Mouse (Mus musculus): ENCODE results near the gene Gne.
A peak's percentile ranks its signal among the peaks of the same experiment; 100 is the strongest.

Gne gene

DNA sequence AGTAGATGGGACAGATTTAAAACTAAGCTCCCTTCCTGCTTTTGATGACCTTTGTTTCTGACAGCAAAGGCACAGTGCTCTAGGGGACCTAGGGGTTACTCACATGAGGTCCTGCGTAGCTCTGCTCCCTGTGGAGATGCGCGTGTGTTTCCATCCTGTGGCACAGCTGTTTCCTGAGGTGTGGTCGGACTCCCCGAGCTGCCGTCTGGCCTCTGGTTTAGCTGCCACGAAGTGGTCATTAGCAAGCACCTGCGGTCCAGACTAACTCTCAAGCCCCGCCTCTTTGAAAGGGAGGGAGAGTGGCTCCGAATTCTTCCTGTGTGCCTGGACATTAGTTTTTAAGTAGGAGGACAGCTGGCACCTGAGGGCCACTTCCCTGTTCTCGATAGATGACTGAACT lies at the start of gene Gne:
Gne (minus strand) TSS at position 233 of the 400 bp plus-strand sequence.
- DNase-seq (ENCODE audit: low spot score in 2 of 2), result no peak

DNA sequence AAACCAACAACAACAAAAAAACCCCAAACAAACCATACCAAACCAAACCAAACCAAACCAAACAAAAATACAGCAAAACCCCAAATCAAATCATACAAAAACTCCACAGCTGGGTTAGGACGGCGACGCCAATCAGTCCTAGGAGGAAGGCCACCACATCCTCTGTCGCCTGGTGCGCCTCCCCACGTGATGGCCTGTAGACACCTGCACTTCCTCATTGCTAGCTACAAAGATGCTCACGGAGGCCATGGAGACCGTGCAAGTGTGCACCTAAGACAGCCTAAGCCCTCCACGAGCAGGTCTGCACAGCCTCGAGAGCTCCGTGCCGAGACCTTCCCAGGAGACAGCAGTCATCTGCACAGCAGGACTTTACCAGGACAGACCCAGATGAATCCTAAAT lies 42.8 kb upstream of the Gne start:
- no peak for DNase-seq (ENCODE audit: low spot score in 2 of 2)

DNA sequence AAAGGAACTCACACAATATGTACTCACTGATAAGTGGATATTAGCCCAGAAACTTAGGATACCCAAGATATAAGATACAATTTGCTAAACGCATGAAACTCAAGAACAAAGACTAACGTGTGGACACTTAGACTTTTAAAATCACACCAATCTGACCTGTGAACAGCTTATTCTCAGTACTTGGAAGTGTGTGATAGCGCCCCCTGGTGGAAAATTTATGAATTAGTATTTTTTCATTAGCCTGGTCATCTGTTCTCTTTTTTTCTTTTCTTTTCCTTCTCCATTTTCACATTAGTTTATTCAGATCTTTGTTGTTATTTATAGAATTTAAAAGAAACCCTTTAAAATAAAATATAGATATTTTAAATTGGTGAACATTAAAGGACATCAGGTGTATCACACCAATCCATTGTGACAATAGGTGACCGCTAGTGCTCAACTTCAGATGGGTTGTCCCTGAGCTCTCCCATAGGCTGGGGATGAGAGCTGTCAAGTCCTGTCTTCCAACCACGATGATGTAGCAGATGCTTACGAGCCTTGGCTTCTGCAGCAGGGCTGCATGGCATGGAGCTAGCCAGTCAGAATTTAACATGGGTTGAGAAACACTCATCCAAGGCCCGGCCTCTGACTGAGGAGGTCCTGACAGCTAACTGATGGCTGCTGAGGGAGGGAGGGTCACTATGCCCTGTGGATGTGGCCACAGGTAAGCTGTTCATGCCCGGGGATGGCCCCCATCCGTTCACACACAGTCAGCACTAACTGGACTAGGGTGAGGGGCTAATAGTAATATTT lies 35.6 kb upstream of the Gne start:
- DNase-seq (ENCODE audit: low spot score in 2 of 2), result no peak

- DNase-seq (ENCODE audit: low spot score in 2 of 2), result no peak
Measured at GRCm38 (mm10) chr4:44115046-44115445, 31.1 kb upstream of the Gne start.

DNA sequence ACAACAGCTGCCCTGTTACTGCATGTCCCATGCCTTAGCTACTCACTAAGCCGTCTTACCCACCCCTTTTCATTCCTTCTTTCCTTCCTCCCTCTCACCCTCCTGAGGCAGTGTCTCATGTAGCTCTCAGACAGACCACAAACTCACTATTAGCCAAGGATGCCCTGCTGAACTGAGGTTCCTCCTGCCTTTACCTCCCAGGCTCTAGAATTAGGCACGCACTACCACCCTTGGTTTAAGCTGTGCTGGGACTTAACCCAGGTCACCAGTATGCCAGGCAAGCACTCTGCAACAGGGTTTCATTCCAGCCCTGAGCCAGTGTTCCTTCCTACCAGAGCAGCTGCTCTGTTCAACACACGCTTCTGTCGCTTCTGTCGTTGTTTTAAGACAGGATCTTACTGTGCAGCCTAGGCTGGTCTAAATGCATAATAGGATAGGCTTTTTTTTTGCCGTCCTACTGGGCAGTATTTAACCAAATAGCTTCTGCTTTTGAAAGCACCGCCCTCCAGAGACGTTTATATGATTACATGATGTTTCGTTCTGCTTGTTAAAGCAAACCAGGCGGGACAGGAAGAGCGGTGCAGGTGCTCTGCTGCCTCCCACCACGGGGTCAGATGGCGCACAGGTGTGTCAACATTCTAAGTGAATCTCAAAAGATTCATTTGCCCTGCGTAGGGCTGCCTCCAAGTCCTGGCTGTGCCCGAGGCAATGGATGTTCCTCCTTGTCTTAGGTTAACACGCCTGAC lies 29.6 kb upstream of the Gne start:
- DNase-seq (ENCODE audit: low spot score in 2 of 2), result no peak

DNA sequence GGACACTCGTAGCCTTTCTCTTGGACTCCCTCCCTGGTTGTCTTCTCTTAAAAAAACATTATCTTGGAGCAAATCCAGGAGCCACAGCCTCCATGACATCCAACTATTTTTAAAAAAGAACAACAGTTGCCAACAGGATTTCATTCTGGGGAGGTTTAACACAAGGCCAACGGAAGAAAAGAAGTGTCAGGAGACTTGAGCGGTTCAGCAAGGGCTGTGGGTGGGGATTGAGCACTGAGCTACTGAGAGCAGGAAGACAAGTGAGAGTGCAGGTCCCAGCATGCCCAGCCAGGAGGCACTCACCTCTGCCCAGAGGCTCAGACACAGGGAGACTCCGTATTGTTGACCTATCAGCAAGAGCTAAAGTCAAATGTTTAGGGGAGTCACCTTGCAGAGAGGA lies 28.8 kb upstream of the Gne start:
- DNase-seq (ENCODE audit: low spot score in 2 of 2), result peak in 1 of 2 experiments; percentile 60

GRCm38 (mm10) chr4:44110771-44111170 lies 26.8 kb upstream of the Gne start:
- no peak for DNase-seq (ENCODE audit: low spot score in 2 of 2)

GRCm38 (mm10) chr4:44108297-44108696 lies 24.3 kb upstream of the Gne start:
- DNase-seq (ENCODE audit: low spot score in 2 of 2), result no peak

- no peak for DNase-seq (ENCODE audit: low spot score in 2 of 2)
Measured at GRCm38 (mm10) chr4:44107339-44107738, 23.4 kb upstream of the Gne start.

- DNase-seq (ENCODE audit: low spot score in 2 of 2), result no peak
Measured at GRCm38 (mm10) chr4:44106297-44106821, 22.4 kb upstream of the Gne start.

DNA sequence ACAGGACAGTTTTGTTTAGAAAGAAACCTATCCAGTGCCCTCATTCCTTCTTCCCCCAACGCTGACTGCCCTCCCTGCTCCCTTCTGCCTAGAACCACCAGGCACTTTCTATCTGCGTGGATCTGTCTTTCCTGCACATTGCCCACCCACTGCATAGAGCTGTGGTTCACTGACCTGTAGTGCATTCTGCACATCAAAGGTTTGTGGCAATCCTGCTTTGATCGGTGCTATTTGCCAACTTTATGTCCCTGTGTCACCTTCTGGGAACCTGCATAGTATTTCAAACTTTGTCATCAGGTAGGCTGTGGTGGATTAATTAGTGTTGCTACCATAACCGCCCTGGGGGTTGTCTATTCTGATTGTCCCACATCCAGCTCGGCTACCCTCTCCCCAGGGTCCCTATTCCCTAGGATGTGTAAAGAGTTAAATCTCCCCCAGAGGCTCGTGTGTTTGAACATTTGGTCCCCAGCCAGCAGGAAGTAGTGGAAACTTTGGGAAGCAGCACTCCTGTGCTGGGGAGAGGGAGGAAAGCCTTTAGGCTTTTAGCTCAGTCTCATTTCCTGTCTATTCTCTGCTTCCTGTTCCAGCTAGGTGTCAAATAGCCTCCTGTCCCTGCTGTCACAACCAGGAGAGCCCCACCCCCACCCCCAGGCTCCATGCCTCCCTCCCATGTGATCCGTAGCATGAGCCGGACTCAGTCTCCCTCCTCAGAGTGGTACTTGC lies 20.4 kb upstream of the Gne start:
- DNase-seq (ENCODE audit: low spot score in 2 of 2), result no peak

GRCm38 (mm10) chr4:44103620-44104019 lies 19.6 kb upstream of the Gne start:
- DNase-seq (ENCODE audit: low spot score in 2 of 2), result peak in 1 of 2 experiments; percentile 38

- DNase-seq (ENCODE audit: low spot score in 2 of 2), result no peak
Measured at GRCm38 (mm10) chr4:44097576-44098335, 13.8 kb upstream of the Gne start.

DNA sequence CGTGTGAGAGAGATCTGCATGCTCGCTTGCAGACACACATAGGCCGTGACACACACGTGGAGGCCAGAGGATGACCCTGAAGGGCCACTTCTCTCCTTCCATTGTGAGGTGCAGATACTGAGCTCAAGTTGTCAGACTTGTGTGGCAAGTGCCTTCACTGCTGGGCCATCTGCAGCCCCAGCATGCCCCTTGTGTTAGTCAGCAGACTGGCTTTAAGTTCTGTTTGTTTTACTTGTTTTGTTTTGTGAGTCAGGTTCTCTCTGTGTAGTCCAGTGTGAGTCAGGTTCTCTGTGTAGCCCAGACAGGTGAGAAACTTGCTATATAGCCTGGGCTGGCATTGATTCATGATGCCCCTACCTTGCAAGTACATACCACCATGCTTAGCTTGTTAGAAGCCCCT lies 10.5 kb upstream of the Gne start:
- DNase-seq (ENCODE audit: low spot score in 2 of 2), result peak in 1 of 2 experiments; percentile 64

GRCm38 (mm10) chr4:44092359-44092758 lies 8.4 kb upstream of the Gne start:
- no peak for DNase-seq (ENCODE audit: low spot score in 2 of 2)

- DNase-seq (ENCODE audit: low spot score in 2 of 2), result no peak
Measured at GRCm38 (mm10) chr4:44085566-44085965, 1.6 kb upstream of the Gne start.

- no peak for DNase-seq (ENCODE audit: low spot score in 2 of 2)
Measured at GRCm38 (mm10) chr4:44084602-44085325, 787 bp upstream of the Gne start.

GRCm38 (mm10) chr4:44078358-44078933 lies 5.5 kb downstream of the Gne start:
- DNase-seq (ENCODE audit: low spot score in 2 of 2), result no peak

GRCm38 (mm10) chr4:44074422-44074821 lies 9.6 kb downstream of the Gne start:
- no peak for DNase-seq (ENCODE audit: low spot score in 2 of 2)

DNA sequence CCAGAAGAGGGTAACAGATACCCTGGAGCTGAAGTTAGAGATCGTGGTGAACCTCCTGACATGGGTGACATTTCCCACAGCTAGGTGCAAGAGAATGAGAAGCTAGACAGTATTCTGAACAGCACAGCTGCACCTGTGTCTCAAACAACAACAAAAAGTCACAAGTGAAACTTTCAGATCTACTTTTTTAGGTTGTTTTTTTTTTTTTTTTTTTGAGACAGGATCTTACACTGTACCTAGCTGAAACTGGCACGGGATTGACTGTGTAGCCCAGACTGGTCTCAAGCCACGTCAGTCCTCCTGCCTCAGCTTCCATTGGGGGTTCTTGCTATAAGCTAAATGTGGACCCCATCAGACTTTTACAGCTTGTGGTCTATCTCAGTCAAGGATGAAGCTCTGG lies 10.2 kb downstream of the Gne start:
- no peak for DNase-seq (ENCODE audit: low spot score in 2 of 2)

Measured in urinary bladder, adult 18-20 months (tissue).